Mouse (Mus musculus): ENCODE results near the gene Gm20850. TPM values are rescaled to one million over a fixed set of nuclear protein-coding genes. Genes with fewer than 3 reads are reported as not detected.

Gm20850 gene
- not detected for polyA plus RNA-seq (2014; fragmentation: Illumina TruSeq; extraction: RNeasy Lipid Tissue Mini Kit (QIAGEN cat#74804); ENCODE audit: low read depth, low replicate concordance)

GRCm38 (mm10) chrY:75715022-75715421 is at the start of gene Gm20850:
Gene Gm20850, plus strand, starts transcription at chrY:75715322.

Measured in kidney, adult 10 weeks (tissue).